Mouse (Mus musculus) thymus, adult 2 months (tissue): Measurements from ENCODE around the gene Nhlh2.

Experiments used
- CTCF ChIP-seq: fragments of 200-500 bp; IDR thresholded peaks from 2 replicates; pipeline ENCODE4 v1.5.1; 2012; ENCODE audit warnings: mild to moderate bottlenecking, control low read depth, low read length, moderate library complexity, borderline replicate concordance; ENCODE audit not compliant: control insufficient read depth, poor library complexity, insufficient read depth; ENCODE audit errors: extremely low read depth
- POLR2A ChIP-seq: fragments of 200-500 bp; IDR thresholded peaks from 2 replicates; pipeline ENCODE4 v1.6.1; 2012; ENCODE audit warnings: mild to moderate bottlenecking, low read length, control low read depth, moderate library complexity; ENCODE audit not compliant: control insufficient read depth, poor library complexity, insufficient read depth; ENCODE audit errors: extremely low read depth

- TF ChIP-seq POLR2A (no peak), CTCF (no peak)
Observed at GRCm38 (mm10) chr3:102022721-102023120, 12.8 kb downstream of the Nhlh2 start.
